Mouse (Mus musculus) heart, embryonic 16.5 days (tissue): ENCODE data around the gene Nacad. TPM values are rescaled to one million over a fixed set of nuclear protein-coding genes. Genes with fewer than 3 reads are reported as not detected.

Experiments
- ATAC-seq: fragments of 200-750 bp; cut with Nextera tagmentation; replicated peaks from 2 replicates; pipeline ENCODE4 v1.8.0; 2017; ENCODE audit warnings: moderate number of reproducible peaks; ENCODE audit not compliant: insufficient read depth, low FRiP score; ENCODE audit errors: extremely low read depth
- H3K27ac ChIP-seq: fragments of 300-500 bp; sonication (generic); 2 replicates; pipeline ENCODE4 v1.5.1; 2014; ENCODE audit warnings: mild to moderate bottlenecking, low read length, control low read depth, moderate library complexity
- H3K27me3 ChIP-seq: fragments of 300-500 bp; sonication (generic); 2 replicates; pipeline ENCODE4 v1.6.1; 2014; ENCODE audit warnings: low read length, mixed read lengths; ENCODE audit not compliant: control insufficient read depth, insufficient read depth
- H3K36me3 ChIP-seq: fragments of 300-500 bp; sonication (generic); 2 replicates; pipeline ENCODE4 v1.6.1; 2014; ENCODE audit not compliant: control insufficient read depth, insufficient read depth
- H3K4me1 ChIP-seq: fragments of 300-500 bp; sonication (generic); 2 replicates; pipeline ENCODE4 v1.6.1; 2014; ENCODE audit warnings: low read length, mixed read lengths; ENCODE audit not compliant: control insufficient read depth, insufficient read depth
- H3K4me2 ChIP-seq: fragments of 300-500 bp; sonication (generic); 2 replicates; pipeline ENCODE4 v1.6.1; 2014; ENCODE audit warnings: low read depth, mild to moderate bottlenecking, control low read depth, low read length
- H3K4me3 ChIP-seq: fragments of 300-500 bp; sonication (generic); 2 replicates; pipeline ENCODE4 v1.5.1; 2014; ENCODE audit warnings: mild to moderate bottlenecking, control low read depth, low read length
- H3K9ac ChIP-seq: fragments of 300-500 bp; sonication (generic); 2 replicates; pipeline ENCODE4 v1.6.1; 2014; ENCODE audit warnings: low read length, control low read depth
- H3K9me3 ChIP-seq: fragments of 300-500 bp; sonication (generic); replicated peaks from 2 replicates; pipeline ENCODE4 v1.6.1; 2016; ENCODE audit warnings: low read length; ENCODE audit not compliant: control insufficient read depth
- WGBS: fragments of 180-500 bp; shearing (Covaris S2); extraction: QIAGEN DNeasy Blood & Tissue Kit; methylation state at CpG from one replicate; pipeline ENCODE4 v1.1.7; 2014; 5-methylcytosine and 5-hydroxymethylcytosine counted together
- polyA plus RNA-seq: library from polyadenylated mRNA; unstranded; fragments of >200 nt; fragmentation: Nextera tagmentation; extraction: Ambion mirVana; gene quantifications from 2 replicates; pipeline ENCODE4 v1.2.1, GENCODE M21; 2015

Gene Nacad
- polyA plus RNA-seq, 1 experiment from 2014 or later, result 1.0 TPM

GRCm38 (mm10) chr11:6560655-6561360 lies 45.0 kb downstream of the Nacad start:
- Histone ChIP-seq H3K36me3 (no peaks in the 10 kb centered on the region), H3K9me3 (no peaks in the 10 kb centered on the region), H3K4me1 (peaks cover 10% of the 10 kb centered on the region; the same call in 1 of the 2 replicates), H3K9ac (peak overlapping the region; percentile 32; the same call in 1 of the 2 replicates), H3K4me2 (peak overlapping the region; percentile 30; the same call in 1 of the 2 replicates), H3K4me3 (peak overlapping the region; percentile 40), H3K27me3 (no peaks in the 10 kb centered on the region), H3K27ac (peak overlapping the region; percentile 41)
- WGBS, result 78% methylated on average over 13 of the region's 13 CpGs
- ATAC-seq, result no peak

GRCm38 (mm10) chr11:6559996-6560395 lies 45.9 kb downstream of the Nacad start:
- no peak overlapping the region for H3K4me3 ChIP-seq
- H3K4me2 ChIP-seq, result no peak overlapping the region
- 0 out of 2 replicates have a peak overlapping the region, but pooled peaks have one; percentile 16 for H3K27ac ChIP-seq
- no peaks in the 10 kb centered on the region for H3K36me3 ChIP-seq
- H3K9ac ChIP-seq, result no peak overlapping the region
- H3K27me3 ChIP-seq, result no peaks in the 10 kb centered on the region
- H3K4me1 ChIP-seq, result peaks cover 10% of the 10 kb centered on the region; the same call in 1 of the 2 replicates
- H3K9me3 ChIP-seq, result no peaks in the 10 kb centered on the region
- no peak for ATAC-seq
- 90% methylated on average over 2 of the region's 2 CpGs for WGBS

DNA sequence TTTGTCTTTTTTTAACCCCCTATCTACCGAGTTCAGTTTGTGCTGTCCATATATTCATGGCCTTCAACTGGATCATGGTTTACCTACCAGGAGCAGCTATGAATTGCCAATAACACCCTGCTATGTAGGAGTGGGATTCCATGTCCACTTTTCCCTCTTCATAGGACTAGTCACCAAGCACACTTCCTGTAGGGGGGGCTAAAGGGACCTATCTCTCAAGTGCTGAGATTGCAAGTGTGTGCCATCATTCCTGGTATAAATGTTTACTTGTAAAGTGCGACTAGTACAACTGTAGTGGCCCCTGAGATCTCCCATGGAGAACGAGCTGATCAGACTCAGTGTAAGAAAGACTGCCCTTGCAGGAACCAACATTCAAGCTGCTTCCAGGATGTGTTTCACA lies 47.6 kb downstream of the Nacad start:
- Histone ChIP-seq H3K9ac (no peak overlapping the region), H3K27me3 (no peaks in the 10 kb centered on the region)
- 73% methylated on average over 3 of the region's 3 CpGs for WGBS

DNA sequence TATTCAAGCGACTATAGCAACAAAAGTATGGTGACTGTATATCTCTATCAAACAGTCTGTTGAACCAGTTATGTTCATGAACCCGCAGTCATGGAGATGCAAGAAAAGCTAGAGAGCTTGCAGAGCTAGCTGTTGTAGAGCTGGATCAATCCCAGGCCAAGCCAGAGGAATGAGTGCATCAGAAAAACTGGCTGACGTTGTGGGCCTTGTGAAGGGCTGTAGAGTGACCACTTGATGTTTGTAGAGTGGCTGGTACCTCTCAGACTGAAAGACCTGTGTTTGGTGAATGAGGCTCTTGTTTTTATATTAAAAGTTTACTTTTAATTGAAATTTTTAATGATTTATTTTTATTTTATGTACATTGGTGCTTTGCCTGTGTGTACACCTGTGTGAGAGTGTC lies 55.7 kb downstream of the Nacad start:
- Histone ChIP-seq H3K27me3 (no peaks in the 10 kb centered on the region), H3K9ac (no peak overlapping the region), H3K4me2 (no peak overlapping the region), H3K4me1 (peaks cover 21% of the 10 kb centered on the region), H3K27ac (no peak overlapping the region), H3K4me3 (no peak overlapping the region), H3K9me3 (no peaks in the 10 kb centered on the region), H3K36me3 (0 out of 2 replicates have a peak, but pooled peaks cover 2% of the 10 kb centered on the region)
- no peak for ATAC-seq
- 82% methylated on average over 3 of the region's 3 CpGs for WGBS

More for the DNA sequence above, 47.6 kb downstream of the Nacad start:
- H3K4me1 ChIP-seq, result peaks cover 9% of the 10 kb centered on the region; the same call in 1 of the 2 replicates
- H3K4me3 ChIP-seq, result no peak overlapping the region
- no peak for ATAC-seq
- H3K9me3 ChIP-seq, result no peaks in the 10 kb centered on the region
- no peaks in the 10 kb centered on the region for H3K36me3 ChIP-seq
- peak overlapping the region; percentile 23; the same call in 1 of the 2 replicates for H3K27ac ChIP-seq
- no peak overlapping the region for H3K4me2 ChIP-seq

DNA sequence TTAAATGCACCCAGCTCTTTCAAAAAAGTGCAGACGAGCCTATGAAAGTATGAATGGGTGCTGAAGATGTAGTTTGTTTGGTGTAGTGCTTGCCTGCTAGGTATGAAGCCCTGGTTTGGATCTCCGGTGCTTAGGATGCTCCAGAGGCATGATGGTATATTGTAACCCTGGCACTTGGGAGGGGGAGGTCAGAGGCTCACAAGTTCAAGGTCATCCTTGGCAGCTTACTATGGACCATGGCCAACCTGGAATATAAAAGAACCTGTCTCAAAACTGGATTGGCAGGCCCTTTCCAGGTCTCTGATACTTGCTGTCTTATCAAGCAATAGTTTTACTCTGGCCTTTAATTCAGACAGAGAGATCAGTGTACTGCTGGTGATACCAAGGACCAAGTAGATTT lies 56.1 kb downstream of the Nacad start:
- Histone ChIP-seq H3K4me2 (no peak overlapping the region), H3K27me3 (no peaks in the 10 kb centered on the region), H3K36me3 (0 out of 2 replicates have a peak, but pooled peaks cover 2% of the 10 kb centered on the region), H3K4me3 (no peak overlapping the region), H3K9ac (no peak overlapping the region), H3K4me1 (peaks cover 19% of the 10 kb centered on the region), H3K27ac (no peak overlapping the region), H3K9me3 (no peaks in the 10 kb centered on the region)
- 87% methylated on average over 2 of the region's 2 CpGs for WGBS
- no peak for ATAC-seq

Other genes starting within 250 kb of the Nacad start
- gene Zmiz2, start 217.0 kb downstream of the Nacad start, polyA plus RNA-seq, result 7.4 and 8.7 TPM in 2 replicates
- 3,856 and 4,038 TPM in 2 replicates for gene Ppia, start 190.6 kb downstream of the Nacad start, polyA plus RNA-seq
- gene H2afv, start 161.6 kb downstream of the Nacad start, polyA plus RNA-seq, result 327 and 358 TPM in 2 replicates
- 22.1 and 24.2 TPM in 2 replicates for gene Purb, start 130.1 kb downstream of the Nacad start, polyA plus RNA-seq
- 3.4 and 6.8 TPM in 2 replicates for gene Myo1g, start 85.1 kb downstream of the Nacad start, polyA plus RNA-seq
- 58.7 TPM in 2 replicates for gene Ccm2, start 59.2 kb downstream of the Nacad start, polyA plus RNA-seq
- 49.8 and 51.0 TPM in 2 replicates for gene Tbrg4, start 20.0 kb upstream of the Nacad start, polyA plus RNA-seq
- not detected in 2 replicates for gene Wap, start 32.6 kb upstream of the Nacad start, polyA plus RNA-seq
- 4.3 and 5.9 TPM in 2 replicates for gene Ramp3, start 52.5 kb upstream of the Nacad start, polyA plus RNA-seq
- not detected in 2 replicates for gene Gm11983, start 231.6 kb upstream of the Nacad start, polyA plus RNA-seq